Mouse (Mus musculus) midbrain, embryonic 14.5 days (tissue): Measurements from ENCODE around the gene Shoc2. TPM values are rescaled to one million over a fixed set of nuclear protein-coding genes. Genes with fewer than 3 reads are reported as not detected.

Source experiments
- ATAC-seq: fragments of 200-750 bp; cut with Nextera tagmentation; 2 replicates; pipeline ENCODE4 v1.8.0; 2017; ENCODE audit warnings: moderate number of reproducible peaks, moderate library complexity; ENCODE audit not compliant: low FRiP score, low TSS enrichment
- DNase-seq: peaks from one replicate; pipeline ENCODE4 v3.0.0-alpha.2; 2015
- H3K27ac ChIP-seq: fragments of 300-500 bp; sonication (generic); replicated peaks from 2 replicates; pipeline ENCODE4 v1.5.1; 2014; ENCODE audit warnings: mild to moderate bottlenecking, low read depth, low read length, moderate library complexity
- H3K27me3 ChIP-seq: fragments of 300-500 bp; sonication (generic); 2 replicates; pipeline ENCODE4 v1.6.1; 2014; ENCODE audit warnings: low read length, control low read depth, mixed read lengths; ENCODE audit not compliant: control insufficient read depth, insufficient read depth
- H3K36me3 ChIP-seq: fragments of 300-500 bp; sonication (generic); 2 replicates; pipeline ENCODE4 v1.6.1; 2014; ENCODE audit warnings: low read length, control low read depth; ENCODE audit not compliant: control insufficient read depth, insufficient read depth
- H3K4me1 ChIP-seq: fragments of 300-500 bp; sonication (generic); 2 replicates; pipeline ENCODE4 v1.6.1; 2014; ENCODE audit warnings: mild to moderate bottlenecking, antibody characterized with exemption, low read length, control low read depth; ENCODE audit not compliant: control insufficient read depth, insufficient read depth
- H3K4me2 ChIP-seq: fragments of 300-500 bp; sonication (generic); 2 replicates; pipeline ENCODE4 v1.6.1; 2014; ENCODE audit warnings: mild to moderate bottlenecking, low read length, moderate library complexity
- H3K4me3 ChIP-seq: fragments of 300-500 bp; sonication (generic); replicated peaks from 2 replicates; pipeline ENCODE4 v1.5.1; 2014; ENCODE audit warnings: low read depth, low read length
- H3K9ac ChIP-seq: fragments of 300-500 bp; sonication (generic); replicated peaks from 2 replicates; pipeline ENCODE4 v1.6.1; 2014; ENCODE audit warnings: mild to moderate bottlenecking, low read length, moderate library complexity
- H3K9me3 ChIP-seq: fragments of 300-500 bp; sonication (generic); 2 replicates; pipeline ENCODE4 v1.6.1; 2016; ENCODE audit warnings: low read length, control low read depth, mixed read lengths; ENCODE audit not compliant: control insufficient read depth
- WGBS: fragments of 180-500 bp; shearing (Covaris S2); extraction: QIAGEN DNeasy Blood & Tissue Kit; methylation state at CpG from one replicate; pipeline ENCODE4 v1.1.7; 2014; 5-methylcytosine and 5-hydroxymethylcytosine counted together
- polyA plus RNA-seq: library from polyadenylated mRNA; unstranded; fragments of >200 nt; fragmentation: Nextera tagmentation; extraction: Ambion mirVana; gene quantifications from 2 replicates; pipeline ENCODE4 v1.2.1, GENCODE M21; 2014

Gene Shoc2
- polyA plus RNA-seq, 1 experiment from 2014 or later = 76.7 TPM

- Histone ChIP-seq H3K4me1 (no peaks in the 10 kb centered on the region), H3K4me2 (no peak overlapping the region), H3K36me3 (no peaks in the 10 kb centered on the region), H3K4me3 (no peak overlapping the region), H3K9ac (no peak overlapping the region), H3K27ac (no peak overlapping the region), H3K9me3 (no peaks in the 10 kb centered on the region), H3K27me3 (no peaks in the 10 kb centered on the region)
- ATAC-seq (no peak), DNase-seq (peak; percentile 29)
- 25% methylated on average over 10 of the region's 10 CpGs for WGBS
Measured at GRCm38 (mm10) chr19:54076362-54077349, 132.6 kb downstream of the Shoc2 start.

DNA sequence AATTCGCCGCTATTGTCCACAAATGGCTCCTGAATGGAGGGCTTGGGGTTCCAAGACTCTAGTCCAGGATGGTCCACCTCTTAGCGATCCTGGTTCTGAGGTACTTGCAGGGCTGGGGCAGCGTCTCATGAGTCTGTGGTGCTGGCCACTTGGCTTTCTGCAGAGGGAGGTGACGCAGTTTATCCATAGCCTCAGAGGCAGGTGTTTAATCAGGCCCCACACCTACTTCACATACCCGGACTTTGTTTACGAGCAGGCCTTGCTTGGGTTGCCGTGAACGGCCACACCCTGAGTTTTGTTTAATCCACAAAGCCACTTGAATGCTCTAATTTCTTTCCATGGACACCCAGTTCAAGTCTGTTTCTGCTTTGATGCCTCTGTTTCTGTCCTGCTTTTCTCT, 137.2 kb downstream of the Shoc2 start:
- no peak for ATAC-seq
- H3K36me3 ChIP-seq = no peaks in the 10 kb centered on the region
- 91% methylated on average over 9 of the region's 9 CpGs for WGBS
- no peak for DNase-seq
- no peaks in the 10 kb centered on the region for H3K4me1 ChIP-seq
- H3K9me3 ChIP-seq = no peaks in the 10 kb centered on the region
- H3K27me3 ChIP-seq = no peaks in the 10 kb centered on the region
- no peak overlapping the region for H3K9ac ChIP-seq
- no peak overlapping the region for H3K4me3 ChIP-seq
- no peak overlapping the region for H3K27ac ChIP-seq
- no peak overlapping the region for H3K4me2 ChIP-seq

DNA sequence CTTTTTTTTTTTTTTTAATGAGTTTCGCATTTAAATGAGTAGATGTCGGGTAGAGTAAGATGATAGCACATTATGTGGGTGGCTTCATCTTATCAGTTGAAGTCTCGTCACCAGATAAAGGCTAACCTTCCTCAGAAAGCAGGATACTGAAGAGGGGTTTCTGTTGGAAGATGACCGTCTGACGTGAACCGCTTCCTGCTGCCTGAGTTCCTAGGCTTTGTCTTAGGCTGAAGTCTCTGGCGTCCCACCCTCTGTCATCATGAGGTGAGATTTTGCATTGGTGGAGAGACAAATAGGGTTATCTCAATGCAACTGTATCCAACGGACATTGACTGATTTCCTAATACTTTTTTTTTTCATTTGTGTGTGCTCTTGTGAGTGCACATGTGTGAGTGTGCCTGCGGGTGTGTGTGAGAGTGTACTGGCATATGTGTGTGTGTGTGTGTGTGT, 137.6 kb downstream of the Shoc2 start:
- Histone ChIP-seq H3K9me3 (no peaks in the 10 kb centered on the region), H3K27ac (no peak overlapping the region), H3K36me3 (no peaks in the 10 kb centered on the region), H3K4me3 (no peak overlapping the region), H3K27me3 (no peaks in the 10 kb centered on the region), H3K4me2 (no peak overlapping the region), H3K4me1 (no peaks in the 10 kb centered on the region), H3K9ac (no peak overlapping the region)
- ATAC-seq = no peak
- no peak for DNase-seq
- WGBS = 90% methylated on average over 9 of the region's 9 CpGs

Other genes with a start within 250 kb of the Shoc2 start
- gene Pdcd4, start 52.1 kb upstream of the Shoc2 start, polyA plus RNA-seq = 73.9 and 74.2 TPM in 2 replicates
- 134 and 163 TPM in 2 replicates for gene Bbip1, start 321 bp downstream of the Shoc2 start, polyA plus RNA-seq
- gene Adra2a, start 99.8 kb downstream of the Shoc2 start, polyA plus RNA-seq = 4.1 and 4.2 TPM in 2 replicates